Mouse (Mus musculus) G1E-ER4 (cell line): ENCODE measurements around the gene Ube2l6. TPM values are rescaled to one million over a fixed set of nuclear protein-coding genes. Genes with fewer than 3 reads are reported as not detected.

Experiments
- GATA1 ChIP-seq: IDR thresholded peaks from one replicate; pipeline ENCODE4 v1.8.0; 2012; ENCODE audit warnings: low read length, inconsistent platforms
- polyA plus RNA-seq: library from polyadenylated mRNA; stranded (reverse); fragments of >175 nt; gene quantifications from 2 replicates; pipeline ENCODE4 v1.2.3, GENCODE M21; 2012

Ube2l6 gene
- polyA plus RNA-seq, 1 experiment, result 1.5 TPM

DNA sequence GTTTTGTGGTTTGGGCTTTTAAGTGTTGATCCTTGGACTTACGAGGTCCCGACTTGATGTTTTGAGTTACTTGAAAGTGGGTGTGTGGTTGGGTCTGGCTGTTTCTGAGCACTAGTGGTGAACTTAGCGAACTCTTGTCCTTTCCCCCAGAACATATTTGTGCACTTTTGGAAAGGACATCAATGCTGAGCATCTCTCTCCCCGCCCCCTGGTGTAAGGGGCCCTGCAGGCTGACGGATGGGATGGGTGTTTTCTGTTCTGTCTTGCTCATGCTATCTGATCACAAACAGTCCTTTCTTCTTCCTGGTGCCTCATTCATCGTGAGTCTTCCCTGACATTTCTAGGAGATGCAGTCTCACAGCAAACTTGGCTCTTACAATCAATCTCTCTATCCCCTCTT, 45.0 kb downstream of the Ube2l6 start:
- no peak for TF ChIP-seq GATA1

DNA sequence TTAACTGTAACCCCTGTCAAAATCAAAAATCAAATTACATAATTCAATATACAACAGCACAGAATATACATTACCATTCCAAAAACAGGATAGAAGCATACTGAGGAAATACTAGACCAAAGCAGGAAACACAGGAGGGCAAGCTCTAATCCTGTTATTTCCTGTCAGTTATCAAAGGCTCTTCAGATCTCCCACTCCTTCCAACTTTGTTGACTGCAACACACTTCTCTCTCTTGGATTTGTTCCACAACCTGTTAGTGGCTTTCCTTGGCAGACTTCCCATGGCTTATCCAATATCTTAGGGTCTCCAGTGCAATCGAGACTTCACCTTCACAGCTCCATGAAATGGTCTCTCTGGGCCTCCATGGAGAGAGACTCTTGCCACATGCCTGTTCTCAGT, 46.6 kb downstream of the Ube2l6 start:
- no peak for TF ChIP-seq GATA1

DNA sequence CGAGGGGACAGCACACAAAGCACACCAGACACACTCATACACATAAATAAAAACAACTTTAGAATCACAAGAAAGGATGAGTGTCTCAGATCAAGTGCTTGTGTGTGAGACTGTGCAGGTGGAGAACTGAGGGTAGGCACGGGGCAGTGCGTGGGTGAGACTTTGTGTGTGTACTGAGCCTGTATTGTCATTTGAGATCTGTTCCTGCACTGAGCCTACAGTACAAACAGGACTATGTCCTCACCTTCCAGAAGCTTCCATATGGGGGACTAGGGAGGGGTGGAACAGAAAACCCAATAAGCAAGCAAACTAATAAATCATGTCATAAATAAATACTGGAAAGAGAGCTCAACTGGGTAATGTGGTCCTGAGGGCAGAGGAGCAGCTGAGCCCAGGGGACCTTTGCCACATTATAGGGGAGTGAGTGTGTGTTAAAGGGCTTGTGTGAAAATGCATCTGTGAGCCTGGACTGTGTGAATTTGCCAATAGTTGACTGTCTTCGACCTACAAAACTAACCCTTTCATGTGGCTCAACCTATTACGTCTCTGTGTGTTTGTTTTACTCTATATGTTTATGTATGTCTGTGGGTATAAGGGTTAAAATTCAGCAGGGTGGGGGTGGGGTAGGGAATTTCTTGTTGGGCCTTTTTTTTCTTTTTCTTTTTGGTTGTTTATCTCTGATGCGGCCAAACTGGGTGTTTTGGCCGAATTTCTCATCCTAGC, 51.9 kb downstream of the Ube2l6 start:
- TF ChIP-seq GATA1, result no peak

DNA sequence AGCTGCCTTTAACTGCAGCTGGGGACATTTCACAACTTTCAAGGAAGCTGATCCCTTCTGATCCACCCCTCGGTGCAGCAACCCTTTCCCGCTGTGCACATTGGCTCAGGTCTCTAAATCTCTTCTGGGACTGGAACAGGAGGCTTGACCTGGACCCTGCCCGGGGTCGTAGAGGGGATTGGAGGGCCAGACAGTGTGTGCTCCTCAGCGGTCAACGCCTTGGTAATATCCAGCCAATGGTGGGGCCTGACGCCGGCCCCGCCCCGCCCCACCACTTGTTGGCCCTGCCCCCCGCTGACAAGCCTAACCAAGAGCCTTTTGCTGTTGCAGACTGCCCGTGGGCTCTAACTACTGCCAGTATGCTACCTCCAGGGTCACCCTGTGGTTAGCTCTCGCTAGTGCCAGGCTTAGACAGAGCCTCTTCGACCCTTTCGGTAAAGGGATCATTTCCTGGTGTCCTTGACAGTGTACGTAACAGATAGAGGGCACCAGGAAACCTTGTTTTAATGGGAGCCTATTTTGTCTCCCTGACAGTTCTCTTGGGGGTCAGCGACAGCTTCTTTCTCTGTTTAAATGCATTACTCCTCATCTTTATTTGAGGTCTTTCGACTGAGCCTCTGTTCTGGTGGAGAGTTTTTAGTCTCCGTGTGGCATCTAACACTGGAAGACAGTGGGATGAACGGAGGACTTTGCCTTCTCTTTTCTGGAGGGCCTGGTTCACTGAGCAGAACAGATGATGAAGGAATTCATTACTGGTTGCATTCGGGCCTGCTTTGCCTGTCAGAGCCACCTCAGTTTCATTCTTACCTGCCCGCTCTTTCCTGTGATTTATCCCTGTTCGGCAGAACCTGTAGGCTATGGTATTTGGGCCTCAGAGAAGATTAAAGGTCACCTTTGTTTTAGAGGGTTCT, 52.8 kb downstream of the Ube2l6 start:
- no peak for TF ChIP-seq GATA1

DNA sequence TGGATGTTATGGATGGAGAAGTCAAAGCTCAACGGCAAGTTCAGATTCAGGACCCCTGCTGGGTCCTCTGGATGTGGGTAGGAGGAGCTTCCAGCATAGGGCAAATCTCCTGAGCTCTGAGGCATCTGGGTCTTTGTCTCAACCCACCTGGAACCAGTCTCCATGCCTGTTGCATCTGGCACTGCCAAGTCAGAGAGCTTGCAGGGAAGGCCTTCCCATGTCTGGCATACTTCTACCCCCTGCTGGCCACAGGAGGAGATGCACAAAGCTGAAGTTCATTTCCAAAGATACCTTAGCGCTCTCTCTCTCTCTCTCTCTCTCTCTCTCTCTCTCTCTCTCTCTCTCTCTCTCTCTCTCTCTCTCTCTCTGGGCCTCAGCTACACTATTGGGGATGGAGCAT, 57.1 kb downstream of the Ube2l6 start:
- no peak for TF ChIP-seq GATA1

DNA sequence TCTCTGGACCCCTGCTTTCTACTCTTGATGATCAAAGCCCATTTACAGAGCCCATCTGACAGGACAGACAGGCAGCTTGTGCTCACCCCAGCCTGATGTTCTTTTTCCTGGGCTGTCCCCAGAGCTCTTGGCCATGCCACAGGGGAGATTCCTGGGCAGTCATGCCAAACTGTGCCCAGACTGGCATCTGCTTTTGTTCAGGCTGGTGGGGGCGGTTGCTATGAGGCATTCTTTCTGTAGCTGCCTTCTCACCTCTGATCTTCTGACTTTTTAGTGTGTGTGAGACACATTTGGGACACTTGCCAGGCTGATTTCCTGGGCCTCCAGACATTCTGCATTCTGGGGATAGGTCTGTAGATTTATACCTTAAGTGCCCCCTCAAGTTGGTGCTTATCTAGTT, 59.9 kb downstream of the Ube2l6 start:
- no peak for TF ChIP-seq GATA1

Other genes starting within 250 kb of the Ube2l6 start
- gene Ctnnd1, start 148.1 kb upstream of the Ube2l6 start, polyA plus RNA-seq, result 10.8 and 13.2 TPM in 2 replicates
- not detected in 2 replicates for gene Btbd18, start 139.7 kb upstream of the Ube2l6 start, polyA plus RNA-seq
- 410 and 495 TPM in 2 replicates for gene Selenoh, start 128.1 kb upstream of the Ube2l6 start, polyA plus RNA-seq
- not detected in 2 replicates for gene Gm28635, start 120.8 kb upstream of the Ube2l6 start, polyA plus RNA-seq
- 26.7 and 30.6 TPM in 2 replicates for gene Med19, start 120.4 kb upstream of the Ube2l6 start, polyA plus RNA-seq
- gene Tmx2, start 119.7 kb upstream of the Ube2l6 start, polyA plus RNA-seq, result 3.4 and 5.5 TPM in 2 replicates
- 28.6 and 31.5 TPM in 2 replicates for gene Zdhhc5, start 83.6 kb upstream of the Ube2l6 start, polyA plus RNA-seq
- 0.71 and 0.84 TPM in 2 replicates for gene Clp1, start 71.5 kb upstream of the Ube2l6 start, polyA plus RNA-seq
- 1.4 TPM in 2 replicates for gene Ypel4, start 64.8 kb upstream of the Ube2l6 start, polyA plus RNA-seq
- gene Gm19426, start 55.2 kb upstream of the Ube2l6 start, polyA plus RNA-seq, result 0.11 TPM in 1 of 2 replicates, not detected in the other
- gene Serping1, start 23.4 kb upstream of the Ube2l6 start, polyA plus RNA-seq, result not detected in 2 replicates
- gene Smtnl1, start 23.8 kb downstream of the Ube2l6 start, polyA plus RNA-seq, result not detected in 2 replicates
- gene Timm10, start 28.2 kb downstream of the Ube2l6 start, polyA plus RNA-seq, result 13.4 and 17.2 TPM in 2 replicates
- gene Slc43a1, start 40.0 kb downstream of the Ube2l6 start, polyA plus RNA-seq, result not detected in 2 replicates
- gene Rtn4rl2, start 87.9 kb downstream of the Ube2l6 start, polyA plus RNA-seq, result not detected in 2 replicates
- gene Slc43a3, start 137.8 kb downstream of the Ube2l6 start, polyA plus RNA-seq, result 16.5 and 23.1 TPM in 2 replicates
- not detected in 2 replicates for gene Prg2, start 181.6 kb downstream of the Ube2l6 start, polyA plus RNA-seq
- not detected in 2 replicates for gene Prg3, start 189.4 kb downstream of the Ube2l6 start, polyA plus RNA-seq
- 58.3 and 107 TPM in 2 replicates for gene Ssrp1, start 238.4 kb downstream of the Ube2l6 start, polyA plus RNA-seq
- 0.04 TPM in 1 of 2 replicates, not detected in the other for gene P2rx3, start 238.6 kb downstream of the Ube2l6 start, polyA plus RNA-seq
- gene Tnks1bp1, start 249.2 kb downstream of the Ube2l6 start, polyA plus RNA-seq, result 2.5 and 3.7 TPM in 2 replicates